Mouse (Mus musculus) small intestine, adult 10 weeks (tissue): ENCODE data around the gene Olfr390. TPM values are rescaled to one million over a fixed set of nuclear protein-coding genes. Genes with fewer than 3 reads are reported as not detected.

ENCODE experiments used
- polyA plus RNA-seq: library from polyadenylated mRNA; stranded (reverse); fragments of 350-450 nt; fragmentation: Illumina TruSeq; extraction: RNeasy Lipid Tissue Mini Kit (QIAGEN cat#74804); gene quantifications from one replicate; pipeline ENCODE4 v1.2.3, GENCODE M21; 2014; ENCODE audit warnings: low replicate concordance

The Olfr390 gene
- not detected for polyA plus RNA-seq

DNA sequence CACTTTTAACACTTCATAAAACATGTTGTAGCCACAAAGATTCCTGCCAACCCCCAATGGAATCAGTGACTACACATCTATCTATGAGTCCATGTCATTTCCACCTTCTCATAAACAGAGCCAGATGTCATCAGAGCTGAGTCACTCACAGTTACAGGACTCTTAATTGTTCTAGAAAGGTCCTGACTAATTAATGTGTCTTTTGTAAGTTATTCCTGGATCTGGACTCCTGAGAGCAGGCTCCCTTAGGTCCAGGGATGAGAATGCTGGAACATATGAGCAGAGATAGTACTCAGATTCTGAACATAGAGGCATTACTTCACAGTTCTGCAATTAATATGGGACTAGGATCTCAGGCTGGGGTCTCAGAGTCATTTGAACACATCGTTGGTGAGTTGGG, at the start of gene Olfr390:
Gene Olfr390 (plus strand): TSS at position 301 of the 400 bp plus-strand sequence.

GRCm38 (mm10) chr11:73780613-73781012, 2.2 kb upstream of the Olfr390 start, which contains the start of gene Olfr389:
Olfr389 (minus strand) TSS chr11:73780713.

DNA sequence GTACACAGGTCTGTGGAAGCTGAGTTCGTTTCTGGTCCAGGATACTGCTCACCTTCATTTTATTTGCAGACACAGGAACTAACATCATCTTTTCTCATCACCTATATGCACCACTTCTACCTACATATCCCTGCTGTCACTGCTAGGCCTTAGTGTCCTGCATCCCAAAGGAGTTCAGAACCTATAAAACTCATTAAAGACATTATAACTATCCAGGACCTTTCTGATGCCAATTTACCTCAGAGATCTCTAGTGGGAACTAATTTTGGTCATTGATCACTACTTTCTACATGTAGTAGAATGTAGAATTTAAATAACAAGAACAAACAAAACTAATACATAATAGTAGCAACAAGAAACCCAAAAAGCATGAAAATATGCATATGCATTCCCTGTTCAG, 20.2 kb downstream of the Olfr390 start, which contains the start of gene Olfr391-ps:
Gene Olfr391-ps (minus strand): TSS at position 101 of the 400 bp plus-strand sequence.

DNA sequence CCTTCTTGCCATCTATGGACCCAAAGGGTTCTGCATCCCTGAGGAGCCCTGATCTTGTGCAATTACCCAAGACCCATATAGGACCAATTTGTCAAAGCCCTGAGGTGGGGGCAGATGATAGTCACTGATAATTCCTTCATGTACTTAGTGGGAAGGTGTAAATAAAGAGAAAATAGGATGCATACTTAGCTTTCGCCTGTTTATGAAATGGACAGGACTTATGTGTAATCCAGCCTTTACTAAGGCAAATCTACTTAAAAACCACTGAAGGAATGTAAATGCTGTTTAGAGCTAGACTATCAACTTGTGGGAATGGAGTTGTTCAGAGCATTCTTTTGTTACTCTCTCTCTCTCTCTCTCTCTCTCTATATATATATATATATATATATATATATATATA, 34.2 kb downstream of the Olfr390 start, which contains the start of gene Olfr392:
Gene Olfr392 (minus strand): TSS at position 101 of the 400 bp plus-strand sequence.

Other genes with a start within 250 kb of the Olfr390 start
- gene Olfr385, start 190.0 kb upstream of the Olfr390 start, polyA plus RNA-seq = not detected
- not detected for gene Olfr384, start 184.4 kb upstream of the Olfr390 start, polyA plus RNA-seq
- gene Zfp735, start 94.2 kb upstream of the Olfr390 start, polyA plus RNA-seq = not detected
- not detected for gene Olfr389, start 2.3 kb upstream of the Olfr390 start, polyA plus RNA-seq
- not detected for gene Olfr391-ps, start 20.1 kb downstream of the Olfr390 start, polyA plus RNA-seq
- not detected for gene Olfr392, start 34.1 kb downstream of the Olfr390 start, polyA plus RNA-seq
- gene Olfr393, start 68.5 kb downstream of the Olfr390 start, polyA plus RNA-seq = not detected
- gene Olfr394, start 107.8 kb downstream of the Olfr390 start, polyA plus RNA-seq = not detected
- gene Olfr395, start 126.3 kb downstream of the Olfr390 start, polyA plus RNA-seq = not detected
- not detected for gene Olfr23, start 153.7 kb downstream of the Olfr390 start, polyA plus RNA-seq
- not detected for gene Olfr397, start 177.9 kb downstream of the Olfr390 start, polyA plus RNA-seq
- not detected for gene Olfr398, start 207.4 kb downstream of the Olfr390 start, polyA plus RNA-seq